Mouse (Mus musculus) liver, embryonic 14.5 days (tissue): ENCODE measurements around the gene Nmral1.

Experiments used
- CTCF ChIP-seq: IDR thresholded peaks from 2 replicates; pipeline ENCODE4 v1.5.1; 2016; ENCODE audit warnings: antibody characterized with exemption, low read depth, control low read depth
- EP300 ChIP-seq: IDR thresholded peaks from 2 replicates; pipeline ENCODE4 v1.6.1; 2016; ENCODE audit warnings: antibody characterized with exemption, low read depth

GRCm38 (mm10) chr16:4676836-4677235 lies 42.3 kb downstream of the Nmral1 start:
- no peak for TF ChIP-seq EP300
- no peak for TF ChIP-seq CTCF
